Mouse (Mus musculus) frontal cortex, postnatal 14 days (tissue): ENCODE data around the gene Evpl.

Experiments
- DNase-seq, 2 experiments: peaks; one replicate each; pipeline ENCODE4 v3.0.0; 2022; ENCODE audit warnings: low spot score in 2 of 2

Gene Evpl

DNA sequence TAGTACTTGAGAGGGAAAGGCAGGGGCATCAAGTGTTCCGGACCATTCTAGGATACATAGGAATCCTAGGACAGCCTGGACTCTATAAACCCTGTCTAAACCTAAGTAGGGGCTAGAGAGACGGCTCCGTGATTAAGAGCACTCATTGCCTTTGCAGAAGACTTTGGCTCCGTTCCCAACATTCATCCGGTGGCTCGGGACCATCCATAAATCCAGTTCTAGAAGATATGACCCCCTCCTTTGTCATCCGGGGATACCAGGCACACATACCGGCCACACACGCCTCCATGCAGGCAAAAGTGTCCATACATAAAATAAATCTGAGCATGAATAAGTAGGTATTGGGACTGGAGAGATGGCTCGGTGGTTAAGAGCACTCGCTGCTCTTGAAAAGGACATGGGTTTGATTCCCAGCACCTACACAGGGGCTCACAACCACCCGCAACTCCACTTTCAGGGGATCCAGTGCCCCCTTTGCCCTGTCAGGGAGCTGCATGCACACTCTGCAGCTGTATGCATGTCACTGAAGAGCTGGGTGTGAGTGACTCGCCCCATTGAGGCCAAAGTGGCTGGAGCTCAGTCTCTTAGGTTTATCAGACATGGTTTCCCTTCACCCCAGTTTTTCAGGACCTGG lies 23.9 kb downstream of the Evpl start:
- DNase-seq, result no peak

DNA sequence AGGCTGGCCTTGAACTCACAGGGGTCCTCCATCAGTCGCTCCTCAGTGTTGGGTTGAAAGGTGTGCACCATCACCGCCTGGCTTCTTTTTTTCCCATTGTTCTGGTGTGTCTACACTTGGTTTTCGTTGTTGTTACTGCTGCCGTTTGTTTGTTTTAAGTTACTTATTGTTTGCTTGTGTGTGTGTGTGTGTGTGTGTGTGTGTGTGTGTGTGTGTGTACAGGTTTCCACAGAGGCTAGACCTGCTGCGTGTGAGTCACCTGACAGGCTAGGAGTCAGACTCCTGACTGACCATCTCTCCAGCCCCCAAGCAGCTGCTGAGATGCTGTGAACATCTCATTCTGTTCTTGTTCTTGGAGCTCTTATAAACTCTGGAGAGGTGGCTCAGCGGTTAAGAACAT lies 25.0 kb downstream of the Evpl start:
- no peak for DNase-seq

DNA sequence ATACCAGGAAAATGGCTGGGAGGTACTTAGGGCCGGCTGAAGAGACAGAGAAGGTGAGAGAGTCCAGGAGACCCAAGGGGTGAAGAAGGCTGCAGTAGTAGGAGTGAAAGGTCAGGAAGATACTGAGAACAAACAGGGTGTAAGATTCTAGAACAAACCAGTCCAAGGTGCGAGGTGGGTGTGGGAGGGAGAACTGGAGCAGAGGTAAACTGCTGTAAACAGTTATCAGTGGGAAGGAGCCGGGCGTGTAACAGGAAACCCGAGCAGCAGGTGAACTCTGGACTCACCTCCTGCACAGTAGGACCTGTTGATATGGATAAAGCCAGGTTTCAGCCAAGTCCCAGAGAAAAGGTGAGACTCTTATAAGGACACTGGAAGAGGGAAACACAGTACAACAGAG lies 27.2 kb downstream of the Evpl start:
- no peak for DNase-seq

DNA sequence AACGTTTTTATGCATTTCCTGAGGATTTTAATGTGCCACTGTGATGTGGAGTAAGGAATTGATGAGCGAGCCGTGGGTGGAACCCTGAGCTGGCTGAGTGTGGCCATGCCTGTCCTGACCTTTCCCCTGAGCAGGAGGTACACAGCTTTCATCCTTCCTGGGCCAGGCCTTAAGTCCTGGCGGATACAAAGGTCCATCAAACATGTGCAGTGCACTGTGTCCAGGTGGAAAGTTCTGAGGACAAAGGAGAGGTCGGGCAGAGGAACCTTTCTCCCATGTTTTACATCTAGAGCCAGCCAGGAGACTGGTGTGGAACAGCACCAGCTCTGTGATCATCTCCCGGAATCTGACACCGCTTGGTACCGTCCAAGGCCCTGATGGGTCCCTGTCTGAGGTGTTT lies 28.6 kb downstream of the Evpl start:
- no peak for DNase-seq

DNA sequence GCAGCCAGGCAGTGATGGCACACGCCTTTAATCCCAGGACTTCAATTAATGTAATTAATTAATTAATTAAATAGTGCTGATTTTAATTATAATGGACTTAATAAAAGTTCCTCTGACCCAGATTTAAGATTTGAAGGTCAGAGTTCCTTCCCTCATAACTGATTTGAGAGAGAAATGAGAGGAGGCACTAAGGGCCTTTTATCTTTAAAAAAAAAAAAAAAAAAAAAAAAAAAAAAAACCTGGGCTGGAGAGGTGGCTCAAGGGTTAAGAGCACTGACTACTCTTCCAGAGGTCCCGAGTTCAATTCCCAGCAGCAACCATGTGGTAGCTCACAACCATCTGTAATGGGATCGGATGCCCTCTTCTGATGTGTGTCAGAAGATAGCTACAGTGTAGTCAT lies 29.2 kb downstream of the Evpl start:
- DNase-seq, result no peak

DNA sequence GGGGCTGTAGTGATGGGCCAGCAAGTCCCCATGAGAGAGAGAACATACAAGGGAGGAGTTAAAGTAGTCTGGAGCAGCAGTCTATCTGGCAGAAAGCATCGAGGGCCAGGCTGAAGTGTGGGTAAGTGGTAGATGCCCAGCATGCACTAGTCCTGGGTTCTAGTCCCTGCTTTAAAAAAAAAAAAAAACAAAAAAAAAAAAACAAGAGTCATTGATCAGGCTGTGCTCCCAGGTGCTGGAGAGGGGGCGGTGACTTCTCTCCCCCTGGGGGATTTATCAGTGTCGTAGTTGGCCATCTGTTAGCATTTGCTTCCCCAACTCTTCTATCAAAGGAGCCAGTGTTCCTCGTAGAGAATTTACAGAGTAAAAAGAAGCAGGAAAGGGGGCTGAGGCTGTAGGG lies 31.2 kb downstream of the Evpl start:
- no peak for DNase-seq

DNA sequence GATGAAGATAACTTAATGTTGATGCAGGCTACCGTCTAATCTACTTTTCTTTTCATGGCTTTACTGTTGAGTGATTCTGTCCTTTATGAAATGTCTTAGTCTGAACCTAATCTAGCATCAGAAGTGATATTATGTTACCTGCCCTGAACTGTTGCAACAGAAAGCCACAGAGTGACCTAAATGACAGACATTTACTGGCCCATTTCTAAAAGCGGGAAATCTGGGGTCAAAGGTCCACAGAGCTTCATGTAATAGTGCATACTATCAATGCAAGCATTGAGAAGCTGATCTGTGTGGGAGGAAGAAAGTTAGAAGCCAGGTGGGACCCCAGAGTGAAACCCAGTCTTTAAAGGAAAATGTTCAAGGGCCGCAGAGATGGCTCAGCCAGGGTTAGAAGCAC lies 34.7 kb downstream of the Evpl start:
- no peak for DNase-seq

DNA sequence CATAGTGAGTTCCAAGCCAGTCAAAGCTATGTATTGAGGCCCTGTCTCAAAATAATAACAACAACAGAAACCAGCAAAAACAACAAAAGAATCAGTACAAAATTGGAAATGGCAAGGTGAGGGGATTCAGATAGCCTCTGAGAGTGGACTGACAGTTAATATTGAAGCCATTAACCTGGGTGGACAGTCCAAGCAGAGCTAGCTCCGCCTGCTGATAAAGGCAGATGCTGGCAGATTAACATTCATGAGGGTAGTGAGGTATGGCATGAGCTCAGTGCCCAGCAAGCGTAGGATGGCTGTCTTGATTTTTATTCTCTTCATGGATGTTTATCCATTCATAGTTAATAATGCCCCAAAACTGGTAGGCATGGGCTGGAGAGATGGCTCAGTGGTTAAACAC lies 36.7 kb downstream of the Evpl start:
- no peak for DNase-seq

DNA sequence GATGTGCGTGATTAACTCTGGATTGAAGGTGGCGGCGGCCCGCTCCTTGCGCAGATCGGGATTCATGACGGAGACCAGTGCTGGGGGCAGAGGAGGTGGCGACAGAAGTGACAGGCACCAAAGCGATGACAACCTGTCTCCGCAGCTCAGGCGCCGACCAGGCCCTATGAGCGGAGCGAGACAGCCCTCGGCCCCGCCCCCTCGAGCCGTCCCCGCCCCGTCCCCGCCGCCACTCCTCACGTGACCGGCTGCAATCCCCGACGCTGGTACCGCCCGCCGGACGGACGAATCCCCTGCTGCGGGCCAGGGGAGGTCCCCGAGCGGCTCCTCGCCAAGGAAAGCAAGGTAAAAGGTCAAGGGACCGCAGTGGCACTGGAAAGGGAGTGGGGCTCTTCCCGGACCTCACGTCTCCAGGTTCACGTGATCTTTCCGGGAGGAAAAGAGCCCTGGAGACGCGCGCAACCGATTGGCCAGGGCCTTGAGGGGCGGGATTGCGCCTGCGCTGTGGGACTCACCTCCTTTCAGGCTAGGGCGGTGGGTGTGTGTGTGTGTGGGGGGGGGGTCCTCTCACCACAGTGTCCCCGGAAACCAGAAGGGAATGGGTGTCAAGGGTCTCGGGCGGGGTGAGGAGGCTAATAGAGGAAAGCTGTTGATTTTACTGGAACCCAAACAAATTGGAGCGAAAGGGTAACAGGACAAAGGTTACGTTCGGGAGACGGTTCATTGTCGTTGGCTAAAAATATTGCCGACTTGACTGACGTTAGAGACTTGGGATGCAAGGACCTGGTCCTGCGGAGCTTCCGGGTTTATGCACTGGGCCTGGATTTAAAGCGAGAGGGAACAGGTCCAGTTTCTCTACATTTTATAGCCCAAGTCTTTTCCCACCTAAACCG lies 39.0 kb downstream of the Evpl start, which contains the start of the genes Ten1 and Acox1:
Ten1 (plus strand) TSS at position 217 of the 893 bp plus-strand sequence.
Acox1 (minus strand) TSS at position 407 of the 893 bp plus-strand sequence.
- peak; percentile 91 to 93 for DNase-seq

DNA sequence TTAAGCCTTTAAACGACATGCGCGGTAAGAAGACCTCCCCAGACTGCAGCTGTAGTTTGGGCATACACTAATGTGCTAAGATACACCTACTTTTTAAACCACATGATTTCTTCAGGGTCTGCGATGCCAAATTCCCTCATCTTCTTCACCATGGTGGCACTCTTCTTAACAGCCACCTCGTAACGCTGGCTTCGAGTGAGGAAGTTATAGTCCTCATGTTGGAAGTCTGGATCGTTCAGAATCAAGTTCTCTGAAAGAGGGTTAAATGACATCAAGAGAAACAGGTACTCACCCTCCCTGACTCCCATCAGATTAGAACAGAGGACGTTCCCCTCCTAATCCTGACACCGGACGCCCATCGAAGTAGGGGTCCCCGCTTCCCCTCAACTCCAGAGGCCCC lies 39.7 kb downstream of the Evpl start:
- DNase-seq, result no peak

DNA sequence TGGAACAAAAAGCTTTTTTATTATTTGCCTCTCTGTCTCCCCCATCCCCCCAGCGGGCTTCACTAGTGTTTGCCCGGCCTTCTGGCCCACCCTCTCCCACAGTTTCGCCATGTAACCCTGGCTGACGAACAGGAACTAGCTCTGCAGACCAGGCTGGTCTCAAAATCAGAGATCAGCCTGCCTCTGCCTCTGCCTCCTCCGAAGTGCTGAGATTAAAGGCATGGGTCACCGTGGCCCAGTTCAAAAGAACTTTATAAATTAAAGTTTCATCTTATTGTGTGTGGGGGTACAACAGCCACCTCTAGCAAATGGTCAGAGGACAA lies 40.3 kb downstream of the Evpl start:
- no peak for DNase-seq

DNA sequence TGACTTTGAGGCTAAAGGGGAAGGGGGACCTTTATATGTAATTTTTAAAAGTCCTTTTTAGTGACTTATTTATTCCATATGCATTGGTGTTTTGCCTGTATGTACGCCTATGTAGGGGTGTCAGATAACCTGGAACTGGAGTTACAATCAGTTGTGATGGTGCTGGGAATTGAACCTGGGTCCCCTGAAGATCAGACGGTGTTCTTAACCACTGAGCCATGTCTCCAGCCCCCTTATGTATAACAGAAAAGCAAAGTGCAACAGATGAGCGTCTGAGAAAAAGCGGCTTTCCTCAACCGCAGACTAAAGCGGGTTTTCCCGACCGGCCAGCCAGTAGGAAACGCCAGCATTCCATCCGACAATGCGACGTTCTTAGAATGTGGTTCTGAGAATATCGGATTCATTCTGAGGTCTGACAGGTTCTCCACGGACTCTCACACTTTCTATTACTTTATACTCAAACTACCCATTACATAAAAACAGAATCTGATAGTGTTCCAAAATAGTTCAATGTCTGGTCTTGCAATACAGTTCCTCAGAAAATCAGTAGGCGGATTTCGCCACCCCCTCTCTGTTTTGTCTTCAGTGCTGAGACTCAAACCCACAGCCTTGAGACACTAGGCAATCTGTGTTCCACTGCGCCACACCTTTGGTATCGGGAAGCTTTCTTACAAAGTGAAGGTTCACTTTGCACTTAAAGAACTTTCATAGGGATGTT lies 40.9 kb downstream of the Evpl start:
- no peak for DNase-seq

DNA sequence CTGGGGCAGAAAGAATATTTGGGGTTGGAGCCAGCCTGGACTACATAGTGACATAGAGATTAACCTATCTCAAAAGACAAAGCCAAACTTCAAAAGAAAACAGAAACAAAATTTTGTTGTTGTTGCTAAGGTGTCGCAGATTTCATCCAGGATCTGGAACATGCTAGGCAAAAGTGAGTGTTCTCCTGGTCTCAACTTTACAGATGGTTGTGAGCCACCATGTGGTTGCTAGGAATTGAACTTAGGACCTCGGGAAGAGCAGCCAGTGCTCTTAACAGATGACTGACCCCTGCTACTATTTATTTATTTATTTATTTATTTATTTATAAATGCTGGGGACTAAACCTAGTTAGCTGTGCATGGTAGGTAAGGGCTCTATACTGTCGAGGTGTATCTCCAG lies 41.5 kb downstream of the Evpl start:
- DNase-seq, result no peak

DNA sequence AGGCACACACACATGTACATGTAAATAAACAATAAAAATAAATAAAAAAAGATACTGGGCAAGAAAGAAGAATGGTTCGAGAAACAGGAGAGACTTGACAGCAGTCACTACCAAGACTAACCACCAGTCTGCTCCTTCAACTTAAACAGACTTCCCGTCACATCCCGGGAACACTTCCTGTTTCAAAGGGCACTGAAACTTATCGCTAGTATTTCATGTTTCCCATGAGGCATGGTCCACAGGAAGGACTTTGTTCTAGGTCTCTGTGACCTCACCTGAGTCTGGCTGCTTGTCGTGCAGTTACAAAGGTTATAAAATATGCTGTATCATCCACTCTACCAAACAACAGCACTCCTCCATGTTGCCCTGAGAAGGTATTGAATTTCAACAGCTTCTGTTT lies 42.6 kb downstream of the Evpl start:
- DNase-seq, result no peak

DNA sequence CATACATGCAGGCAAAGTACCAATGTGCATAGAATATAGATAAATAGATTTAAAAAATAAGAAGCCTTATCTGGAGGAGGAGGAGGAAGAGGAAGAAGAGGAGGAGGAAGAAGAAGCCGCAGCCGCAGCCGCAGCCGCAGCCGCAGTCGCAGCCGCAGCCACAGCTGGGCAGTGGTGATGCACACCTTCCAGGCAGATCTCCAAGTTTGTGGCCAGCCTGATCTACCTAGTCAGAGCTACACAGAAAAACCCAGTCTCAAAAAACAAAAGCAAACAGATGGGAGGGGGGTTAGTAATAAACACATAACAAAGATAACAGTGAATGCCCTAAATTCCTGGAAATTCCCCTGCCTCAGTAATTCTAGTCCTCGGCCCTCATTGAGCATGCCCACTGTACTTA lies 43.3 kb downstream of the Evpl start:
- DNase-seq, result no peak

DNA sequence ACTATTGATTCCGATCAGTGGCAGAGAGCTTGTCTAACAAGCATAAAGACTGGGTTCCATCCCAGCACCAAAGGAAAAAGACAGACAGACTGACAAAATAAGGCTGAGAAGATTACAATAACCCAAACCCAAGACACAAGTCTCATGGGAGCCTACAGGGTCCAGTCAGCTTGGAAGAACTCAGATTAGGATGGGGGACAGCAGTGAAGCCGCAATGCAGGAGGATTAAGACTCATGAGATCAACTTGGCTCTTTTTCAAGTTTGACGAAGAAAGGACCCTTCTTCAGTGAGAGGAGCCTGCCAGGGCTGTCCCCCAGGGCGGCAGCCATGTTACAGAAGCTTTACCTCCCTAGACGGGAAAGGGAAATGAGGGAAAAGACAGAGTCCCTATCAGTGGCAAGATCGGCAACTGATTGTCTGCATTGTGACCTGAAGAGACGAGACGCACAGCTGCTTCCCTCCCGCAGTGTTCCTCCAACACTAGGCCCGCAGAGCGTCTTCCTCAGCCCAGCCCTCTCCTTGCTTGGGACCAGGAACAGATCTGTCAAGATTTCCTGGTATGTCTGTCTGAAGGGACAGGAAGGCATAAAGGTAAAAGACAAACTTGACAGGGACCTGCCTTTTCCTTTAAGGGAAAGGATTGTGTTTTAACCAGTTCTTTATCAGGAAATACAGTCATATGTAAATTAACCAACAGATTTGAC lies 50.5 kb downstream of the Evpl start:
- DNase-seq, result no peak

DNA sequence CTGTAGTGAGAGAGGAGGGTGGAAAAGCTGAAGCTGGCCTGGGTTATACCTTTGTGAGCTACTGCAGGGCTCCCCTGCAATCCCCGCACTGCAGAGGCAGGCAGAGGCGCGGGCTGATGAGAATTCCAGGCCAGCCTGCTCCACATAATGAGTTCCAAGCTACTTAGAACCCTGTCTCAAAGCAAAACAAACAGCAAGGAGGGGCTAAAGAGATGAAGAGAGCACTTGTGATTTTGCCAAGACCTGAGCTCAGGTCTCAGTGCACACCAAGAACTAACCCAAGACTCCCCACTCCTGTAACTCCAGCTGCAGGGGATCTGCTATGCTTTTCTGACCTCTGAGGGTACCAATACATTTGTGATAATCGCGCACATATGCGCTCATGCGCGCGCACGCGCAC lies 51.5 kb downstream of the Evpl start:
- no peak for DNase-seq

DNA sequence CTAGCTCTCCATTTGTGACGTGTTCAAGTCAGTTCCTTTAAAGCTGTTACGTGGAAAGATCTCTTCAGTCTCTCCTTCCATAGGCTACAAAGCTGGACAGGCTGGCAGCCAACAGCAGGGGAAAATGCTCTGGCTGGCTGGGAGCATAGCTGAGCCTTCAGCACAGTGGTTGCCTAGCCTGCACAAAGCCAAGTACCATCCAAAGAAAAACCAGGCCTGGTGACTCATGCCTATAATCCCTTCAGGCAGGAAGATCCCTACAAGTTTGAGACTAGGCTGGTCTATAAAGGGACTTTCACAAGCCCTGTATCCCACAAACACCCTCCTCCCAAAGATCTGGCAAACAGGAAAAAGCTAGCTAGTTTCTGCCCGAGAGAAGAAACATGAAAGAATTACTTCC lies 52.0 kb downstream of the Evpl start:
- no peak for DNase-seq

DNA sequence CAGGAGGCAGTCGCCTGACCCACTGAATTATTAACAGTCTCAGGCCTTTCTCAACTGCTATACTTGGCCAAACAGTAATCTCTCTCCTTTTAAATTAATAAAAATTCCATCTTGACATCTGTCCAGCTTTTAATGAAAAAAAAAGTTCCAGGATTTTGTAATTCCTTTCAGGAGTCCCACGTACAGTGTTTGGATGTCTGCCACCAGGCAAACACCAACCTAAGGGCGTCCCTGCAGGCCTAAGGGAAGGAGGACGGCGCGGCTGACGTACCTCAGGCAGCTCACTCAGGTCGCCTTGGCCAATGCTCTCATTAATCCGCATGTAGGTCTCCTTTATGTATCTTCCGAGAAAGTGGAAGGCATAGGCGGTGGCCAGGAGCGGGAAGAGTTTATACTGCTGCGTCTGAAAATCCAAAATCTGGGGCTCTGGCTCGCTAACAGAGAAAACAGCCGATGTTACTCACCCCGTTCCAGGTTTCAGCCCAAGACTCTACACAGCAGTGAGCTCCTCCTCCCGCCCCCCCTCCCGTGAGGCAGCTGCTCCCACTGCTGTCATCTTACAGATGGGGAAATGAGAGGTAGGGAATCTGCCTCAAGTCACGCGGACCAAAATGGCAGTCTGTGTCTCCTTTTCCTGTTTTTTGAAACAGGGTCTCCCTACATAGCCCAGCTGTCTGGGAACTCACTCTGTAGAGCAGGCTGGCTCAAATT lies 59.3 kb downstream of the Evpl start:
- DNase-seq, result no peak

DNA sequence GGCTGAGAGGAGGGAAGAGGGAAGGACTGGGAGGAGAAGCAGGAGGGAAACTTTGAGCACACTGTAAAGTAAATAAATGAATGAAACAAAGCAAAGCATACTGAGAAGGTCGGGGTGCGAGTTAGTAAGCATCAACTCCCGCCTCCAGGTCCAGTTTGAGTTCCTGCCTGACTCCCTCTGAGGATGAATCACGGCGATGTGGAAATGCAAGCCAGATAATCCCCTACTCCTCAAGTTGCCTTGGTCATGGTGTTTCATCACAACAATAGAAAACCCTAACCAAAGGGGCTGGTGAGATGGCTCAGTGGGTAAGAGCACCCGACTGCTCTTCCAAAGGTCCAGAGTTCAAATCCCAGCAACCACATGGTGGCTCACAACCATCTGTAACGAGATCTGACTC lies 61.9 kb downstream of the Evpl start:
- DNase-seq, result no peak

DNA sequence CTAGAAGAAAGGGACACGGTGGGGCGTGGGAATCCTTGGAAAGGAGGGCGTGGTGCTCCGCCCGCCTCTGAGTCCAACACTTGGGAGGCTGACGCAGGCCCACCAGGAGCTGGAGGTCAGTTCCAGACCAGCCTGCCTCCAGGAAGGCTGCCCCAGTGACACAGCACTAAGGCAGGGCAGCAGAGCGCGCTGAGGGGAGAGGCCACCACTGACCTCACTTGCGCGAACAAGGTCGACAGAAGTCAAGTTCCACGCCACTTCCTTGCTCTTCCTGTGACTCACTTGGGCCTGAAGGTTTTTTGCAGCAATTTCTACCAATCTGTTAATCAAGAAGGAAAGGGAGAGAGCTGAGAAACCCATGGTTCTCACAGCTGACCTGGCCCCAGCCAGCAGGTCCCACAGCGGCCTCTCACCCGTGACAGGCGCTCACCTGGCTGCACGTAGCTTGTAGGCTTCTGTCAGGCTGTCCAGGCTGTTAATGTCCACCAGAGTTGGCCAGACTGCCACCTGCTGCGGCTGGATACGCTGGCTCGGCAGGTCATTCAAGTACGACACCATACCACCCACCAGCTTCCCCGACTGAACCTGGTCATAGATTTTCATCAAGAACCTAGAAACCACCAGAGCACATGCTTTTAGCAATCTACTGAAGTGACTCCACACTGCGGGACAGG lies 63.0 kb downstream of the Evpl start:
- no peak for DNase-seq
